Mouse (Mus musculus) limb, embryonic 14.5 days (tissue): ENCODE measurements around the gene Boc. TPM values are rescaled to one million over a fixed set of nuclear protein-coding genes. Genes with fewer than 3 reads are reported as not detected.
A peak's percentile ranks its signal among the peaks of the same experiment; 100 is the strongest.

Source experiments
- ATAC-seq: fragments of 200-750 bp; cut with Nextera tagmentation; 2 replicates; pipeline ENCODE4 v1.8.0; 2017; ENCODE audit warnings: low read depth, moderate number of reproducible peaks, moderate TSS enrichment; ENCODE audit not compliant: low FRiP score
- DNase-seq: peaks from one replicate; pipeline ENCODE4 v3.0.0-alpha.2; 2015; ENCODE audit warnings: low spot score
- H3K27ac ChIP-seq: fragments of 300-500 bp; sonication (generic); replicated peaks from 2 replicates; pipeline ENCODE4 v1.5.1; 2014; ENCODE audit warnings: low read depth, mild to moderate bottlenecking, low read length, moderate library complexity, mixed read lengths
- H3K27me3 ChIP-seq: fragments of 300-500 bp; sonication (generic); 2 replicates; pipeline ENCODE4 v1.6.1; 2014; ENCODE audit warnings: low read length, mixed read lengths; ENCODE audit not compliant: control insufficient read depth, insufficient read depth
- H3K36me3 ChIP-seq: fragments of 300-500 bp; sonication (generic); 2 replicates; pipeline ENCODE4 v1.6.1; 2014; ENCODE audit warnings: mild to moderate bottlenecking, low read length, moderate library complexity, mixed read lengths; ENCODE audit not compliant: control insufficient read depth, insufficient read depth
- H3K4me1 ChIP-seq: fragments of 300-500 bp; sonication (generic); 2 replicates; pipeline ENCODE4 v1.6.1; 2014; ENCODE audit warnings: antibody characterized with exemption, low read length, mixed read lengths; ENCODE audit not compliant: control insufficient read depth, insufficient read depth
- H3K4me2 ChIP-seq: fragments of 300-500 bp; sonication (generic); replicated peaks from 2 replicates; pipeline ENCODE4 v1.6.1; 2014; ENCODE audit warnings: low read depth, mild to moderate bottlenecking, low read length, moderate library complexity; ENCODE audit not compliant: severe bottlenecking
- H3K4me3 ChIP-seq: fragments of 300-500 bp; sonication (generic); replicated peaks from 2 replicates; pipeline ENCODE4 v1.5.1; 2014; ENCODE audit warnings: low read length
- H3K9ac ChIP-seq: fragments of 300-500 bp; sonication (generic); 2 replicates; pipeline ENCODE4 v1.6.1; 2014; ENCODE audit warnings: mild to moderate bottlenecking, low read depth, low read length, moderate library complexity; ENCODE audit not compliant: severe bottlenecking
- H3K9me3 ChIP-seq: fragments of 300-500 bp; sonication (generic); 2 replicates; pipeline ENCODE4 v1.6.1; 2016; ENCODE audit warnings: low read length; ENCODE audit not compliant: control insufficient read depth
- POLR2A ChIP-seq: fragments of 200-500 bp; IDR thresholded peaks from 2 replicates; pipeline ENCODE4 v1.8.0; 2012; ENCODE audit warnings: inconsistent platforms, mild to moderate bottlenecking, moderate library complexity, borderline replicate concordance; ENCODE audit not compliant: insufficient read depth, insufficient read length; ENCODE audit errors: extremely low read depth
- WGBS: fragments of 180-500 bp; shearing (Covaris S2); extraction: QIAGEN DNeasy Blood & Tissue Kit; methylation state at CpG from one replicate; pipeline ENCODE4 v1.1.7; 2014; 5-methylcytosine and 5-hydroxymethylcytosine counted together
- polyA plus RNA-seq, 2 experiments: library from polyadenylated mRNA; depleted of rRNA in 1 of 2; stranded (reverse) in 1 of 2; unstranded in 1 of 2; fragments of >200 nt; fragmentation: Nextera tagmentation in 1 of 2; extraction: Ambion mirVana in 1 of 2; gene quantifications; 2 replicates each; pipeline versions ENCODE4 v1.2.1 to v1.2.3; 2012 to 2014

The Boc gene
- polyA plus RNA-seq, 2 experiments = 59.8 to 91.4 TPM

DNA sequence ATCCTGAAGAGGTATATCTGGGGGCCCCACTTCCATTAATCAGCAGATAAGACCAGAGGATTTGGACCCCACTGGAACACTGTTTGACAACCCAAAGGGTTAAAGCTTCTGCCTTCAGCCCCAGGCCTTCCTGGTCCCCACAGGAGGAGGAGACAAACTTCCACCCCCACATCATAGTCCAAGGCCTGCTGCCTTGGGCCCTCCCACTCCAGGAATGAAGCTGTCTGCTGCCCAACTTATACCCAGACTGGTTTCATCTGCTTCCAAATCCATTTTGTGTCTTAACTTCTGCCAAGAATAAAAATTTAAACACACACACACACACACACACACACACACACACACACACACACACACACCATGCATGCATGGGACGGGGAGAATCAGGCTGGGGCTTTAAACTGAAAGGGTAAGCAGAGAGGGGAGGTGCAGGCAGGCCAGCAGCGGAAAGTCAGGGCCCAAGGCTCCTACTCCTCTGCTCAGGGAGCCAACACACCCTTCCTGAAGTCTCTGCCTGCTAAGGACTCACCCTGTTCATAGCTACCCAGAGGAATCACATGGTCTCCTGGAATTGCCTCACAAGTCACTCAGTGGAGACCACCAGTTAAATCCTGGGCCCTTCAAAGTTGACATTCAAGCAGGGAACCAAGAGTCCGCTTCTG is 16.5 kb downstream of the Boc start:
- Histone ChIP-seq H3K4me3 (no peak overlapping the region), H3K27me3 (no peaks in the 10 kb centered on the region), H3K4me1 (peaks cover 81% of the 10 kb centered on the region), H3K27ac (0 out of 2 replicates have a peak overlapping the region, but pooled peaks have one; percentile 0), H3K4me2 (no peak overlapping the region; the same call in 1 of the 2 replicates), H3K9ac (no peak overlapping the region), H3K36me3 (0 out of 2 replicates have a peak, but pooled peaks cover 11% of the 10 kb centered on the region), H3K9me3 (no peaks in the 10 kb centered on the region)
- TF ChIP-seq POLR2A = no peak
- ATAC-seq (0 out of 2 replicates have a peak, but pooled peaks have one; percentile 21), DNase-seq (no peak)
- 35% methylated on average over 3 of the region's 3 CpGs for WGBS

DNA sequence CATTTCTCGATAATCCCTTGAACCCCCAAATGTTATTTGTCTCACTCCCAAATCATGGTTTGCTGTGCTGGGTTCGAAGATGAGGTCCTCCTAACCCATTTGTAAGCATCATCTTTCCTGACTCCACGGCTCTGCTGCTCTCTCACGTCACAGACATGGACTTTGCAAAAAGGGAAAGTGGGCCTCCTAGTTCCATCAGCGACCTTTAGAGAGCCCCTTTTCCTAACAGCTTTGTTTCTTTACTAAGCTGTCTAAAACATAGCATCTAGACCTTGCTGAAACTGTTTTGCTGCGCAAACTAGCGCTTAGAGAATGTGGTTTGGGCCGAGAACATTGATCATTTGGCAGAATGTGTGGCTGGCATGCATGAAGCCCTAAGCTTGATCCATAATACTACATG is 19.1 kb downstream of the Boc start:
- 73% methylated on average over 8 of the region's 8 CpGs for WGBS

DNA sequence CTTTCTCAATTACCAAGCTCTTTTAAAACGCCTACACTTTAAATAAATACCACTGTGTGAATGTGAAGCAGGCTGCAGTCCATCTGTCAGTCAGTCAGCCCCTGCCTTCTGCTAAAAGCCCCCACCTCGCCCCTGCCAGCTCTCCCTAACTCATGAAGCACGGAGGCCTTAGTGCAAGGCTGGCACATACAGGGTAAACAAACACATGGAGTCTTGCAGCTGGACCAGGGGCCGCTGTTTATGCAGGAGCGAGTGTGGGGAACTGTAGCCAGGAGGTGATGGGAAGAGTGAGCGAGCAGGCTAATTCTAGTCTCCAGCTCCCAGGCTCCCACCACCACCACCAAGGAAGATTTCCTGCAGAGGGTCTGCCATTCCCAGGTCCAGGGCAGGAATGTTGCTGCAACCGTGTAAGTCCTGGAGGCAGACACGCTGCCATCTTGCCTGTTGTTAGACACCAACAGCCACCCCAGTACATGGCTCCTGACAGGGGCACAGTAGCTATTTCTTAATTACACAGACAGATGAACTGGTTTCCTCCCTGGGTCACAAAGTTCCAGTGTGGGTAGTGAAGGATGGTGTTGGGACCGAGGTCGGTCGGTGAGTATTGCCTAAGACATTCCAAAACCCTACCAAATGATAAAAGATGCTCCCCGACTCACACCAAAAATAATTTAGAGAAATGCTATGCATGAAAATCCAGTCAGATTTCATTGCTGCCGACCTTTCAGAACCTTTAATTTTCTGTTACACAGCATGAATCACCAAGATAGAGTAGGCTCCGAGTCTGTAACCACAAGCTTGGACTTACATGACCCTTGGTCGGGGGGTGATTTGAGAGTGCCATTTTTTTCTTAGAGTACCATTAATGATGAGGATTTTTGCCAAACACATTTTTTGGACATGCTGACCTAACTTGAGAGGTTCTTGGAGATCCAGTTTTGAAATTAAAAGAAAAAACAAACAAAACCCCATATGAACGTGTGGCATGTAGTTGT is 20.0 kb downstream of the Boc start:
- no peak for ATAC-seq

More for the DNA sequence above, 19.1 kb downstream of the Boc start:
- Histone ChIP-seq H3K9ac (no peak overlapping the region), H3K4me2 (no peak overlapping the region), H3K4me1 (peaks cover 74% of the 10 kb centered on the region), H3K27me3 (no peaks in the 10 kb centered on the region), H3K36me3 (peaks cover 7% of the 10 kb centered on the region; the same call in 1 of the 2 replicates), H3K4me3 (no peak overlapping the region), H3K27ac (no peak overlapping the region), H3K9me3 (no peaks in the 10 kb centered on the region)
- ATAC-seq (no peak), DNase-seq (no peak)
- TF ChIP-seq POLR2A = no peak

DNA sequence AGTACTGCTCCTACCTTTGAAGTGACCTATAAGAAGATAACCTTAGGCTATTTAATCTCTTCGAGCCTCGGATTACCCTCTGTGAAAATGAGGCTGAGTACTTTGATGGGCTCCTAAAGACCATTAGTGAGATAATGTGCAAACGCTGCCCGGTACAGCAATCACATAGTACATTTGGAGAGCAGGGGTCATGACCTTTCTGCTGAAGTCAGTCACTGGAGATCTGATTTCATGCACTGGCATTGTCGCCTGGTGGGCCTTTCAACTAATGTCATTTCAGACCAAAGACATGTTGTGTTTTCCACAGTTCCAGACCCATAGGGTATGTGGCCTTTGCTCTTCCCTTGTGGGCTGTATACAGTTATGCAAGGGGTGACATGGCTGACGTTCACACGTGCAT is 24.6 kb downstream of the Boc start:
- H3K9ac ChIP-seq = no peak overlapping the region
- ATAC-seq = no peak
- H3K36me3 ChIP-seq = peaks cover 36% of the 10 kb centered on the region
- TF ChIP-seq POLR2A = no peak
- H3K4me3 ChIP-seq = no peak overlapping the region
- no peaks in the 10 kb centered on the region for H3K9me3 ChIP-seq
- no peak overlapping the region for H3K4me2 ChIP-seq
- H3K4me1 ChIP-seq = peaks cover 70% of the 10 kb centered on the region
- 26% methylated on average over 7 of the region's 7 CpGs for WGBS
- H3K27ac ChIP-seq = no peak overlapping the region
- no peak for DNase-seq
- H3K27me3 ChIP-seq = no peaks in the 10 kb centered on the region

More for the DNA sequence above, 20.0 kb downstream of the Boc start:
- Histone ChIP-seq H3K27ac (0 out of 2 replicates have a peak overlapping the region, but pooled peaks have one; percentile 13), H3K9ac (no peak overlapping the region), H3K4me1 (peaks cover 77% of the 10 kb centered on the region), H3K4me3 (no peak overlapping the region), H3K4me2 (0 out of 2 replicates have a peak overlapping the region, but pooled peaks have one; percentile 11), H3K9me3 (no peaks in the 10 kb centered on the region), H3K27me3 (no peaks in the 10 kb centered on the region), H3K36me3 (peaks cover 7% of the 10 kb centered on the region; the same call in 1 of the 2 replicates)
- DNase-seq = no peak
- TF ChIP-seq POLR2A = no peak
- 49% methylated on average over 16 of the region's 16 CpGs for WGBS

DNA sequence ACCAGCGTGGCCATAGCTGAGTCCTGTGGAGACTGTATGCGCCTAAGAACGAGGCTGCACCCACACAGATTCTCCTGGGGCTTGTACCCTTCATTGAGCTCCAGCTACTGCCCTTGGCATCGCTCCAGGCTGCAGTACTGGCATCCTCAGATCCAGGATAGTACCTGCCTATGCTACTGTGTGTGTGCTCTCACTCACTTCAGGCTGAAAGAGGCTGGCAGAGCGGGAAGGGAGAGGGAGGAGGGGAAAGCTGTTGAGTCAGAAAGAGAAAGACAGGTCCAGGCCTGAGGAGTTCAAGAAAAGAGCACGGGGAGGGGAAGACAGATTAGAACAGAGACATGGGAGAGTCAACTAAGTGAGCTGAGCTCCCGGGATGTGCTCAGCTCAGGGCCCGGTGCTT is 25.2 kb downstream of the Boc start:
- Histone ChIP-seq H3K27ac (0 out of 2 replicates have a peak overlapping the region, but pooled peaks have one; percentile 19), H3K4me1 (peaks cover 64% of the 10 kb centered on the region), H3K4me3 (no peak overlapping the region), H3K4me2 (no peak overlapping the region), H3K9ac (no peak overlapping the region), H3K36me3 (peaks cover 41% of the 10 kb centered on the region), H3K9me3 (no peaks in the 10 kb centered on the region), H3K27me3 (no peaks in the 10 kb centered on the region)
- DNase-seq (no peak), ATAC-seq (no peak)
- TF ChIP-seq POLR2A = no peak
- WGBS = 62% methylated on average over 8 of the region's 8 CpGs
